Mouse (Mus musculus) limb, embryonic 11.5 days (tissue): ENCODE results near the gene Oca2. TPM values are rescaled to one million over a fixed set of nuclear protein-coding genes. Genes with fewer than 3 reads are reported as not detected.

Source experiments
- ATAC-seq: fragments of 200-750 bp; cut with Nextera tagmentation; 2 replicates; pipeline ENCODE4 v1.8.0; 2017; ENCODE audit warnings: low read depth; ENCODE audit not compliant: insufficient number of reproducible peaks, low FRiP score, low TSS enrichment
- DNase-seq: peaks from one replicate; pipeline ENCODE4 v3.0.0-alpha.2; 2015; ENCODE audit warnings: low spot score
- H3K27ac ChIP-seq: fragments of 300-500 bp; sonication (generic); replicated peaks from 2 replicates; pipeline ENCODE4 v1.5.1; 2014; ENCODE audit warnings: low read depth, mild to moderate bottlenecking, low read length
- H3K27me3 ChIP-seq: fragments of 300-500 bp; sonication (generic); 2 replicates; pipeline ENCODE4 v1.6.1; 2014; ENCODE audit warnings: mild to moderate bottlenecking, low read length, mixed read lengths; ENCODE audit not compliant: control insufficient read depth, insufficient read depth
- H3K36me3 ChIP-seq: fragments of 300-500 bp; sonication (generic); 2 replicates; pipeline ENCODE4 v1.6.1; 2014; ENCODE audit warnings: mild to moderate bottlenecking, low read length, moderate library complexity, mixed read lengths; ENCODE audit not compliant: control insufficient read depth, insufficient read depth
- H3K4me1 ChIP-seq: fragments of 300-500 bp; sonication (generic); 2 replicates; pipeline ENCODE4 v1.6.1; 2014; ENCODE audit warnings: low read length, mixed read lengths; ENCODE audit not compliant: control insufficient read depth, insufficient read depth
- H3K4me2 ChIP-seq: fragments of 300-500 bp; sonication (generic); 2 replicates; pipeline ENCODE4 v1.6.1; 2014; ENCODE audit warnings: low read depth, mild to moderate bottlenecking, moderate library complexity; ENCODE audit not compliant: severe bottlenecking
- H3K4me3 ChIP-seq: fragments of 300-500 bp; sonication (generic); 2 replicates; pipeline ENCODE4 v1.5.1; 2014; ENCODE audit warnings: low read depth, low read length
- H3K9ac ChIP-seq: fragments of 300-500 bp; sonication (generic); 2 replicates; pipeline ENCODE4 v1.6.1; 2014; ENCODE audit warnings: mild to moderate bottlenecking, low read length
- H3K9me3 ChIP-seq: fragments of 300-500 bp; sonication (generic); 2 replicates; pipeline ENCODE4 v1.6.1; 2016; ENCODE audit warnings: low read length; ENCODE audit not compliant: control insufficient read depth
- WGBS: fragments of 180-500 bp; shearing (Covaris S2); extraction: QIAGEN DNeasy Blood & Tissue Kit; methylation state at CpG from one replicate; pipeline ENCODE4 v1.1.7; 2014; 5-methylcytosine and 5-hydroxymethylcytosine counted together
- polyA plus RNA-seq: library from polyadenylated mRNA; unstranded; fragments of >200 nt; fragmentation: Nextera tagmentation; extraction: Ambion mirVana; gene quantifications from 2 replicates; pipeline ENCODE4 v1.2.1, GENCODE M21; 2014

Gene Oca2
- polyA plus RNA-seq, 1 experiment from 2014 or later: not detected

- Histone ChIP-seq H3K4me2 (no peak overlapping the region), H3K27ac (no peak overlapping the region), H3K9me3 (no peaks in the 10 kb centered on the region), H3K4me1 (no peaks in the 10 kb centered on the region), H3K36me3 (no peaks in the 10 kb centered on the region; the same call in none of the 2 replicates), H3K27me3 (no peaks in the 10 kb centered on the region), H3K4me3 (no peak overlapping the region), H3K9ac (no peak overlapping the region)
- DNase-seq: no peak
- WGBS: 63% methylated on average over 5 of the region's 5 CpGs
- ATAC-seq: no peak
Observed at GRCm38 (mm10) chr7:56235794-56236423, 3.7 kb upstream of the Oca2 start.

DNA sequence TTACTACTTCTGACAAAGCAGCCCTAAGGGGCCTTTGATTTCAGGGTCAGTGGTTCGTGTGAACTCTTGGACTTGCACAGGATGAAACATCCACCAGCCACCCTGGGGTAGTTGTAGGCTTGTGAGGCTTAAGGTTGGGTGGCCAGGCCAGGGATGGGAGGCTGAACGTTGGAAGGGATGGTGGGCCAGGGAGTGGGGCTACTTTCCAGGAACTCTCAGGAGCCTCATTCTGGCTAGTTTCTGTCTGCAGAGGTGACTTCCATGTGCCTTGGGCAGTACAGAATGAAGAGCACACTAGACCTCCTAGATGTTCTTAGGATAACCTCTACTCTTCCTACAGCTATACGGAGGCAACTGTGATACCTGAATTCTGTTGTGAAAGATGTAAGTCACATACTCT is 2.9 kb upstream of the Oca2 start:
- no peak for ATAC-seq
- no peak overlapping the region for H3K4me3 ChIP-seq
- H3K4me1 ChIP-seq: no peaks in the 10 kb centered on the region
- no peak overlapping the region for H3K4me2 ChIP-seq
- no peak overlapping the region for H3K27ac ChIP-seq
- H3K9me3 ChIP-seq: no peaks in the 10 kb centered on the region
- no peak for DNase-seq
- 86% methylated on average over 3 of the region's 3 CpGs for WGBS
- H3K9ac ChIP-seq: no peak overlapping the region
- no peaks in the 10 kb centered on the region for H3K27me3 ChIP-seq
- no peaks in the 10 kb centered on the region; the same call in none of the 2 replicates for H3K36me3 ChIP-seq

DNA sequence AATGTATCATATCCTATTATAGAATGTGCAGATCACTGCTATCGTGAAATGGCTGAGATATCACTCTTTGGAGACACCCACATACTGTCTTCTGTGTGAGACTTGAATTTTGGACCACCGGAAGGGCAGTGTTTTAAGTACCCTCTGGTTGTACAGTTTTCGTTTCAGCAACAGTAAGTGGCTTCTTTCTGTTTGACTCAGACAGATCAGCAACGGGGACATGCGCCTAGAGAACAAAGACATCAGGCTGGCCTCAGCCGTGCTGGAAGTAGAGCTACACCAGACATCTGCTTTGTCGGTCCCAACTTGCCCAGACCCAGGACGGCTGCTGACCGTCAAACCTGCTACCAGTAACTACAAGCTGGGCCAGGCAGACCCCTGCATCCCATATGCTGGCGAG is 15.0 kb downstream of the Oca2 start:
- no peaks in the 10 kb centered on the region for H3K4me1 ChIP-seq
- H3K9ac ChIP-seq: no peak overlapping the region
- no peak overlapping the region for H3K4me3 ChIP-seq
- no peak overlapping the region for H3K27ac ChIP-seq
- no peaks in the 10 kb centered on the region for H3K36me3 ChIP-seq
- H3K9me3 ChIP-seq: no peaks in the 10 kb centered on the region
- DNase-seq (no peak), ATAC-seq (no peak)
- WGBS: 89% methylated on average over 10 of the region's 10 CpGs
- H3K27me3 ChIP-seq: no peaks in the 10 kb centered on the region
- H3K4me2 ChIP-seq: no peak overlapping the region

DNA sequence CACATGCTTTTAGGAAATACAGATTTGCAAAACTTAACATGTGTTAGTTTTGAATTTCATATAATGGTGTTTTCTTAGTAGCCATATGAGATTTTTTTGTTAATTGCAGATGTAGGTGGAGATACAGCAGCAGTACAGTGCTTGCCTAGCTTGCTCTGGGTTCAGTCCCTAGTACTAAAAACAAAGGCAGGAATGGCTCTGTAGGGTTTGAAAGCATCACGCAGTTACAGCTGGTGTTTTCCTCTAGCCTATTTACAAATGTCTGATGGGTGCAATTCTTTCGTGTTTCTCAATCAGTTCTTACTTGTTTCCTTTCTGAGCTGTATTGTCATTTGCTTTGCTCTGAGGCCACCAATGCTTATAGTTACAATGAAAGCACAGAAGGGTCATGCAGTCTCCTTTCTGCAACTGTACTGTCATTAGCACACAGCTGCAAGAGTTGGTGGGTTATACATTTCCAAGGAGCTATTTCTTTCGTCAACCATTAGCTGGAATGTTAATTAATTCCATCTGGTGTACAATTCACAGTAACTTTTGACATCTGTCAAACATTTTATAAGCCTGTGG is 18.4 kb downstream of the Oca2 start:
- Histone ChIP-seq H3K9ac (no peak overlapping the region), H3K9me3 (no peaks in the 10 kb centered on the region), H3K4me3 (no peak overlapping the region), H3K4me2 (no peak overlapping the region), H3K27me3 (no peaks in the 10 kb centered on the region), H3K27ac (no peak overlapping the region), H3K36me3 (no peaks in the 10 kb centered on the region), H3K4me1 (no peaks in the 10 kb centered on the region)
- ATAC-seq (no peak), DNase-seq (no peak)
- 59% methylated on average over 3 of the region's 3 CpGs for WGBS

GRCm38 (mm10) chr7:56277506-56277905 is 37.9 kb downstream of the Oca2 start:
- WGBS: 92% methylated on average over 2 of the region's 2 CpGs

GRCm38 (mm10) chr7:56291468-56292115 is 52.0 kb downstream of the Oca2 start:
- DNase-seq: peak; percentile 81
- no peaks in the 10 kb centered on the region for H3K4me1 ChIP-seq
- no peaks in the 10 kb centered on the region for H3K9me3 ChIP-seq
- H3K27me3 ChIP-seq: no peaks in the 10 kb centered on the region
- no peak overlapping the region for H3K4me3 ChIP-seq
- H3K9ac ChIP-seq: no peak overlapping the region
- H3K4me2 ChIP-seq: no peak overlapping the region
- no peak overlapping the region for H3K27ac ChIP-seq
- 53% methylated on average over 6 of the region's 6 CpGs for WGBS
- ATAC-seq: no peak
- no peaks in the 10 kb centered on the region for H3K36me3 ChIP-seq

More at GRCm38 (mm10) chr7:56277506-56277905, 37.9 kb downstream of the Oca2 start:
- Histone ChIP-seq H3K27ac (no peak overlapping the region), H3K4me1 (no peaks in the 10 kb centered on the region), H3K4me3 (no peak overlapping the region), H3K27me3 (no peaks in the 10 kb centered on the region), H3K4me2 (no peak overlapping the region), H3K9ac (no peak overlapping the region), H3K9me3 (no peaks in the 10 kb centered on the region), H3K36me3 (no peaks in the 10 kb centered on the region)
- no peak for ATAC-seq
- no peak for DNase-seq

DNA sequence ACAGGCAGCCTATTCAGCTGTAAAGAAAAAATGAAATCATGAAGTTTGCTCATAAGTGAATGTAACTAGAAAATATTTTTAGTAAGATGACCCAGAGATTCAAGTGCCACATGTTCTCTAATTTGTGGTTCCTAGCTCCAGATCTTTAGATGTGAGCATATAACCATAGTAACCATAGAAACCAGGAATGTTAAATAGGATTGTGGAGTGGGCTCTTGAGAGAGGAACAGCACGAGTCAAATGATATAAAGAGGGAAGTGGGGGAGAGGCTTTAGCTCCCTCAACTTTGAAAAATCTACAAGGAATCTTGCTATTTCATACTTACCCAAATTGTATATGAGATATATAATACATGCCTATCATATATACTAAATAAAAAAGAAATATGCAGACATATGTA is 64.8 kb downstream of the Oca2 start:
- no peaks in the 10 kb centered on the region for H3K27me3 ChIP-seq
- ATAC-seq: no peak
- WGBS: 38% methylated on average over 1 of the region's 1 CpGs

GRCm38 (mm10) chr7:56314358-56314757 is 74.8 kb downstream of the Oca2 start:
- Histone ChIP-seq H3K9me3 (no peaks in the 10 kb centered on the region), H3K4me1 (no peaks in the 10 kb centered on the region), H3K4me2 (no peak overlapping the region), H3K9ac (no peak overlapping the region), H3K27ac (no peak overlapping the region), H3K36me3 (no peaks in the 10 kb centered on the region), H3K27me3 (no peaks in the 10 kb centered on the region), H3K4me3 (no peak overlapping the region)
- DNase-seq: no peak
- WGBS: 88% methylated on average over 5 of the region's 5 CpGs
- ATAC-seq: no peak

More for the DNA sequence above, 64.8 kb downstream of the Oca2 start:
- no peak for DNase-seq
- Histone ChIP-seq H3K9ac (no peak overlapping the region), H3K4me2 (no peak overlapping the region), H3K36me3 (no peaks in the 10 kb centered on the region), H3K4me3 (no peak overlapping the region), H3K4me1 (no peaks in the 10 kb centered on the region), H3K9me3 (no peaks in the 10 kb centered on the region), H3K27ac (no peak overlapping the region)
